Mouse (Mus musculus) heart, postnatal 0 days (tissue): ENCODE results near the gene Pml. TPM values are rescaled to one million over a fixed set of nuclear protein-coding genes. Genes with fewer than 3 reads are reported as not detected.

ENCODE experiments used
- ATAC-seq: fragments of 200-750 bp; cut with Nextera tagmentation; 2 replicates; pipeline ENCODE4 v1.8.0; 2017; ENCODE audit warnings: low read depth, moderate number of reproducible peaks, moderate library complexity; ENCODE audit not compliant: insufficient read depth
- DNase-seq: peaks from one replicate; pipeline ENCODE4 v3.0.0-alpha.2; 2016; ENCODE audit warnings: low spot score
- H3K27ac ChIP-seq: fragments of 300-500 bp; sonication (generic); 2 replicates; pipeline ENCODE4 v1.5.1; 2014; ENCODE audit warnings: low read depth, mild to moderate bottlenecking
- H3K27me3 ChIP-seq: fragments of 300-500 bp; sonication (generic); 2 replicates; pipeline ENCODE4 v1.6.1; 2014; ENCODE audit warnings: low read length, mixed read lengths; ENCODE audit not compliant: control insufficient read depth, insufficient read depth
- H3K36me3 ChIP-seq: fragments of 300-500 bp; sonication (generic); replicated peaks from 2 replicates; pipeline ENCODE4 v1.6.1; 2014; ENCODE audit warnings: low read length, mixed read lengths; ENCODE audit not compliant: control insufficient read depth, insufficient read depth
- H3K4me1 ChIP-seq: fragments of 300-500 bp; sonication (generic); 2 replicates; pipeline ENCODE4 v1.6.1; 2014; ENCODE audit warnings: antibody characterized with exemption; ENCODE audit not compliant: control insufficient read depth, insufficient read depth
- H3K4me2 ChIP-seq: fragments of 300-500 bp; sonication (generic); 2 replicates; pipeline ENCODE4 v1.6.1; 2014; ENCODE audit warnings: low read depth, mild to moderate bottlenecking, low read length, moderate library complexity
- H3K4me3 ChIP-seq: fragments of 300-500 bp; sonication (generic); 2 replicates; pipeline ENCODE4 v1.5.1; 2014; ENCODE audit warnings: low read depth, low read length
- H3K9ac ChIP-seq: fragments of 300-500 bp; sonication (generic); replicated peaks from 2 replicates; pipeline ENCODE4 v1.6.1; 2014; ENCODE audit warnings: low read depth, low read length, mixed read lengths
- H3K9me3 ChIP-seq: fragments of 300-500 bp; sonication (generic); replicated peaks from 2 replicates; pipeline ENCODE4 v1.6.1; 2016; ENCODE audit warnings: low read length; ENCODE audit not compliant: control insufficient read depth
- CTCF ChIP-seq: IDR thresholded peaks from 2 replicates; pipeline ENCODE4 v1.5.1; 2016; ENCODE audit warnings: antibody characterized with exemption, control low read depth, low read depth
- EP300 ChIP-seq: IDR thresholded peaks from 2 replicates; pipeline ENCODE4 v1.6.1; 2016; ENCODE audit warnings: antibody characterized with exemption, low read depth
- WGBS: fragments of 180-500 bp; shearing (Covaris S2); extraction: QIAGEN DNeasy Blood & Tissue Kit; methylation state at CpG from one replicate; pipeline ENCODE4 v1.1.7; 2014; 5-methylcytosine and 5-hydroxymethylcytosine counted together
- polyA plus RNA-seq: library from polyadenylated mRNA; unstranded; fragments of >200 nt; fragmentation: Nextera tagmentation; extraction: Ambion mirVana; gene quantifications from 2 replicates; pipeline ENCODE4 v1.2.1, GENCODE M21; 2015
- total RNA-seq: library from RNA; depleted of rRNA; stranded (reverse); fragments of >200 nt; gene quantifications from 2 replicates; pipeline ENCODE4 v1.2.3, GENCODE M21; 2014; ENCODE audit warnings: low replicate concordance

Pml gene
- total and polyA plus RNA-seq, 2 experiments from 2014 or later, result 5.2 to 15.0 TPM

GRCm38 (mm10) chr9:58275797-58276196, 26.2 kb upstream of the Pml start:
- WGBS, result 71% methylated on average over 3 of the region's 3 CpGs
- Histone ChIP-seq H3K4me2 (peak overlapping the region; percentile 40), H3K27me3 (no peaks in the 10 kb centered on the region), H3K36me3 (no peaks in the 10 kb centered on the region), H3K9me3 (no peaks in the 10 kb centered on the region), H3K27ac (peak overlapping the region; percentile 91), H3K4me3 (no peak overlapping the region), H3K9ac (peak overlapping the region; percentile 15; the same call in 1 of the 2 replicates), H3K4me1 (peaks cover 19% of the 10 kb centered on the region)
- no peak for ATAC-seq
- DNase-seq, result peak; percentile 5
- no peak for TF ChIP-seq EP300

GRCm38 (mm10) chr9:58275115-58275774, 25.7 kb upstream of the Pml start:
- H3K4me3 ChIP-seq, result no peak overlapping the region
- H3K9ac ChIP-seq, result peak overlapping the region; percentile 15; the same call in 1 of the 2 replicates
- 5% methylated on average over 8 of the region's 8 CpGs for WGBS
- DNase-seq, result peak; percentile 86
- peak overlapping the region; percentile 91 for H3K27ac ChIP-seq
- no peaks in the 10 kb centered on the region for H3K9me3 ChIP-seq
- peak overlapping the region; percentile 40 for H3K4me2 ChIP-seq
- no peak for TF ChIP-seq CTCF
- TF ChIP-seq EP300, result 0 out of 2 replicates have a peak, but pooled peaks have one; percentile 40
- H3K27me3 ChIP-seq, result no peaks in the 10 kb centered on the region
- peak; percentile 89 for ATAC-seq
- H3K36me3 ChIP-seq, result no peaks in the 10 kb centered on the region
- peaks cover 16% of the 10 kb centered on the region for H3K4me1 ChIP-seq

GRCm38 (mm10) chr9:58274626-58275025, 25.0 kb upstream of the Pml start:
- Histone ChIP-seq H3K27ac (peak overlapping the region; percentile 91), H3K9me3 (no peaks in the 10 kb centered on the region), H3K27me3 (no peaks in the 10 kb centered on the region), H3K36me3 (no peaks in the 10 kb centered on the region), H3K9ac (no peak overlapping the region), H3K4me1 (peaks cover 16% of the 10 kb centered on the region), H3K4me2 (no peak overlapping the region), H3K4me3 (no peak overlapping the region)
- 20% methylated on average over 3 of the region's 3 CpGs for WGBS
- TF ChIP-seq CTCF (no peak), EP300 (no peak)
- DNase-seq (peak; percentile 64), ATAC-seq (peak; percentile 46)

- WGBS, result 82% methylated on average over 7 of the region's 7 CpGs
- peaks cover 16% of the 10 kb centered on the region for H3K4me1 ChIP-seq
- peak overlapping the region; percentile 91 for H3K27ac ChIP-seq
- TF ChIP-seq EP300, result no peak
- no peak for TF ChIP-seq CTCF
- no peaks in the 10 kb centered on the region for H3K36me3 ChIP-seq
- ATAC-seq, result no peak
- H3K4me3 ChIP-seq, result no peak overlapping the region
- H3K9ac ChIP-seq, result no peak overlapping the region
- H3K9me3 ChIP-seq, result no peaks in the 10 kb centered on the region
- no peaks in the 10 kb centered on the region for H3K27me3 ChIP-seq
- H3K4me2 ChIP-seq, result no peak overlapping the region
- peak; percentile 1 for DNase-seq
Measured at GRCm38 (mm10) chr9:58274101-58274604, 24.6 kb upstream of the Pml start.

GRCm38 (mm10) chr9:58272855-58273254, 23.3 kb upstream of the Pml start:
- Histone ChIP-seq H3K4me1 (peaks cover 16% of the 10 kb centered on the region), H3K9me3 (no peaks in the 10 kb centered on the region), H3K36me3 (no peaks in the 10 kb centered on the region), H3K27ac (no peak overlapping the region), H3K4me3 (no peak overlapping the region), H3K27me3 (no peaks in the 10 kb centered on the region), H3K4me2 (no peak overlapping the region), H3K9ac (no peak overlapping the region)
- TF ChIP-seq CTCF (no peak), EP300 (no peak)
- 72% methylated on average over 9 of the region's 9 CpGs for WGBS
- DNase-seq (peak; percentile 2), ATAC-seq (no peak)

GRCm38 (mm10) chr9:58272068-58272541, 22.5 kb upstream of the Pml start:
- ATAC-seq, result no peak
- no peak overlapping the region for H3K4me3 ChIP-seq
- no peaks in the 10 kb centered on the region for H3K27me3 ChIP-seq
- peak; percentile 8 for DNase-seq
- no peak overlapping the region for H3K27ac ChIP-seq
- H3K4me1 ChIP-seq, result peaks cover 16% of the 10 kb centered on the region
- TF ChIP-seq CTCF, result no peak
- no peak for TF ChIP-seq EP300
- no peaks in the 10 kb centered on the region for H3K9me3 ChIP-seq
- H3K9ac ChIP-seq, result no peak overlapping the region
- 60% methylated on average over 2 of the region's 2 CpGs for WGBS
- H3K4me2 ChIP-seq, result no peak overlapping the region
- H3K36me3 ChIP-seq, result no peaks in the 10 kb centered on the region
